Mouse (Mus musculus): ENCODE measurements around the gene Esyt1. TPM values are rescaled to one million over a fixed set of nuclear protein-coding genes. Genes with fewer than 3 reads are reported as not detected.
"Not testable (repeated sequence)": the region's sequence is repeated elsewhere in the genome, so short reads cannot be mapped to it uniquely, and the experiment has no call there.

The Esyt1 gene
- total RNA-seq, 1 experiment from 2014 or later: 158 TPM

DNA sequence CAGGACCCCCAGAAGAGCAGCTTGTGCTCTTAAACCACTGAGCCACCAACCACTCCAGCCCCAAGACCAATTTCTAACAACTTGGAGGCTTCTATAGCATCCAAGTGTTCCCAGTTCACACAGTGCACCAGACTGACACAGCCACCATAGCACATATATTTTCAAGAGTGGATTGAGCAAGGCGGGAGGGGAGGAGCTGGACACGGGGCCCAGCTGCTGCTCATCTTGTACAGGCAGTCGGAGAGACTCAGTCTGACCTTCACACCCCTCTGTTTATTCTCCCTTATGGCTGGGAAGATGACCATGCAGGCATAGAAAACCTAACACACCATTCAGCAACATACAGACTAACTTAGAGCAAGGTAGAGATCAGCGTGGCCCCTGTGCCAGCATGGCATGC, 15.8 kb downstream of the Esyt1 start:
- ATAC-seq (ENCODE audit: extremely low read depth, insufficient number of reproducible peaks, low FRiP score, poor library complexity, severe bottlenecking): no peak

GRCm38 (mm10) chr10:128509203-128509602, 16.5 kb downstream of the Esyt1 start:
- ATAC-seq (ENCODE audit: extremely low read depth, insufficient number of reproducible peaks, low FRiP score, poor library complexity, severe bottlenecking): no peak

DNA sequence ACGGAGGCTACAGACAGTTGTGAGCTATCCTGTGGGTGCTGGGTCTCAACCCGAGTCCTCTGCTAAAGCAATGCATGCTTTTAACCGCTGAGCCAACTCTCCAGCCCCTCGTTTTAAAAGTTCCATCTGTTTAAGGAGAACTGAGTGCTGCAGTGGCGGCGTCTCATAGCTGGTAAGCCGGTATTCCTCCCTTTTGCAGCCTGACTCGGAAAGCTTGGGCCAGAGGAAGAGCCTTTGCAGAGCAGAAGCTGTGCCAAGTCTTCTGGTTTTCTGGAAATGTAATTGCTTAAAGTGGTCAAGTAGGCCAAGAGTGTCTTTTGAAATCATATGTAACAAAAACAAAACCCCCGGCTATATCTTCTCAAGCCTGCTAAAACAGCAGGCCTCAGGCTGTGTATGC, 17.4 kb downstream of the Esyt1 start:
- ATAC-seq (ENCODE audit: extremely low read depth, insufficient number of reproducible peaks, low FRiP score, poor library complexity, severe bottlenecking): no peak

DNA sequence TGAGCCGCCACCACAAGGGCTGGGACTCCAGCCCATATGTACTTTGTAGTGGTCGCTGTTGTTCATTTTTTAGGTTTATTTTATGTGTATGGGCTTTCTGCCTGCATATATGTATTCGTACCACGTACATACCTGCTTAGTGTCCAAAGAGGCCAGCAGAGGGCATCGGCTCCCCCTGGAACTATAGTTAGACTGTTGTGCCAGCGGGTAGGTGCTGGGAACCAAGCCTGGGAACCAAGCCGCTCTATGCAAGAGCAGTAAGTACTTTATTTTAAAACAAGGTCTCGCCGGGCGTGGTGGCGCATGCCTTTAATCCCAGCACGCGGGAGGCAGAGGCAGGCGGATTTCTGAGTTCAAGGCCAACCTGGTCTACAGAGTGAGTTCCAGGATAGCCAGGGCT, 19.7 kb downstream of the Esyt1 start:
- no peak for ATAC-seq (ENCODE audit: extremely low read depth, insufficient number of reproducible peaks, low FRiP score, poor library complexity, severe bottlenecking)

- ATAC-seq (ENCODE audit: extremely low read depth, insufficient number of reproducible peaks, low FRiP score, poor library complexity, severe bottlenecking): not testable (repeated sequence)
Observed at GRCm38 (mm10) chr10:128505371-128505667, 20.4 kb downstream of the Esyt1 start.

DNA sequence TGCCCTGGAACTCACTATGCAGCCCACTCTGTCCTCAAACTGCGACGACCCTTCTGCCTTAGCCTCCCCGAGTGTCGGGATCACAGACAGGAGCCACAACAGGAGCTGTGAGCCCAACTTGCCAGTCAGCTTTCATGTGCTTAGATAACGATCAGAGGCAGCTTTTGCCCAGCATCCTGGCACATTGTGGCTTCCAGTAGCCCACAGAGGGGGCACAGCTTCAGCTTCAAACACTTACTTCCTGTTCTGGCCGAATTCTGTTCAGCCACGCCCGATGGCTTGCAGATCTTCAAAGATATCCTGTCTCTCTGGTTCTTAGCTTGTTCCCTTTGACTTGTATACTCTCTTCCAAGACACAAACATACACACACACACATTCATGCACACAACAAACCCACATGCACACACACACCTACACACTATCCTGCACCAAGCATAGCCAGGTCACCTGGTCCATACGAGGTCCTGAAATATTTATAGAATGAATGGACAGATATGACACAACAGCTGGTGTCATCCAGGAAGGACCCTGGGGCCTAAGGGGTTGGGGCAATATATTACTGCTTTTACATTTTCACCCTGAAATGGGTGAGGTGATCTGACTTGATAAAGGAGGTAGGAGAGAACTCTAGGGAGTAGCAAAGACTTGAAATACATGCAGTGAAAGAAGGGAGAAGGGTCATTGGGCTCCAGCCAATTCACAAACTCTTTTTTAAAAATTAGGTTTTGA, 20.9 kb downstream of the Esyt1 start:
- peak; percentile 64; the same call in 1 of the 2 replicates for ATAC-seq (ENCODE audit: extremely low read depth, insufficient number of reproducible peaks, low FRiP score, poor library complexity, severe bottlenecking)

DNA sequence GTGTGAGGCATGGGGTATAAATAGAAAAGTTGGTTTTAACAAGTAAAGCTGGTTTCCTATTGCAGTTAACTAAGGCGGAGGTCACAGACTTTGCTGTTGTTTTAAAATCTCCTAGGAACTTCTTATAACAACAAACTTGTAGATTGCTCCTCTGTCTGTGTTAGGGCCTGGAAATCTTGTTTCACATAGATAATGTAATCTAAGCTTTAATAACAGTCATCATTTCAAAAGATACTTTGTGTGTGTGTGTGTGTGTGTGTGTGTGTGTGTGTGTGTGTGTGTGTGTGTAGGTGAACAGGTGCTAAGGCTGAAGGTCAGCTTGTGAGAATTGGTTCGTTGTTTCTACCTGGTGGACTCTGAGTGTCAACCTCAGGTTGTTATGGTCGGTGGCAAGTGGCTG, 21.7 kb downstream of the Esyt1 start:
- no peak for ATAC-seq (ENCODE audit: extremely low read depth, insufficient number of reproducible peaks, low FRiP score, poor library complexity, severe bottlenecking)

DNA sequence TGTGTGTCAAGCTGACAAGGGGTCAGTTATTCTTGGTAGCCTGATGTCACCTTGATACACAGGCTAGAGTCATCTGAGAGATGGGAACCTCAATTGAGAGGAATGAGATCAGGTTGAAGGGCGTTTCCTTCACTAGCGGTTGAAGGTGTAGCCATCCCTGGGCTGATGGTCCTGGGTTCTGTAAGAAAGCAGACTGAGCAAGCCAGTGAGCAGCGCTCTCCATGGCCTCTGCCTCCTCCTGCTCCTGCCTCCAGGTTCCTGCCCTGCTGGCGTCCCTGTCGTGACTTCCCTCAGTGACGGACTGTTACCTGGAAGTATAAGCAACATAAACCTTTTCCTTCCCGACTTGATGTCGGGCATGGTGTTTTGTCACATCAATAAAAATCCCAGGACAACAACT, 22.1 kb downstream of the Esyt1 start:
- no peak for ATAC-seq (ENCODE audit: extremely low read depth, insufficient number of reproducible peaks, low FRiP score, poor library complexity, severe bottlenecking)

GRCm38 (mm10) chr10:128502341-128502740, 23.3 kb downstream of the Esyt1 start:
- ATAC-seq (ENCODE audit: extremely low read depth, insufficient number of reproducible peaks, low FRiP score, poor library complexity, severe bottlenecking): no peak

GRCm38 (mm10) chr10:128499116-128499671, 26.5 kb downstream of the Esyt1 start:
- no peak for ATAC-seq (ENCODE audit: extremely low read depth, insufficient number of reproducible peaks, low FRiP score, poor library complexity, severe bottlenecking)

DNA sequence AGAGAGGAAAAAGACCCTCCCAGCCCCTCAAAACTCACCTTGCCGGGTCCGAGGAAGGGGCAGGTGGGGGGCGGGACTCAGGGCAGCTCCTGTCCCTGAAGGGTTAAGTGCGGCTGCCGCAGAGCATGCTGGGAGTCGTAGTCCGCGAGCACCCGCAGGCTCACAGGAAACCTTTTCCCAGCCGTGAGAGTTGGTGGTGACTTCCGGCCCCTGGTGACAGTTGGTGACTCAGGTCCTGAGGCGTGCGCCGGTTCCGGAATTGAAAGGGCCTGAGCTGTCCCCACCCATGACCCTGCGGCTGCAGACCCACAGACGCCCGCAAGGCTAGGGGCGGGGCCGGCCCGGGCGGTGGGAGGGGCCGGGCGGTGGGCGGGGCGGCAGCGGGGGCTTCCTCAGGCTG, 27.1 kb downstream of the Esyt1 start, which contains the start of gene Myl6b:
Myl6b (minus strand) TSS at position 96 of the 400 bp plus-strand sequence.
- peak; percentile 87 for ATAC-seq (ENCODE audit: extremely low read depth, insufficient number of reproducible peaks, low FRiP score, poor library complexity, severe bottlenecking)

DNA sequence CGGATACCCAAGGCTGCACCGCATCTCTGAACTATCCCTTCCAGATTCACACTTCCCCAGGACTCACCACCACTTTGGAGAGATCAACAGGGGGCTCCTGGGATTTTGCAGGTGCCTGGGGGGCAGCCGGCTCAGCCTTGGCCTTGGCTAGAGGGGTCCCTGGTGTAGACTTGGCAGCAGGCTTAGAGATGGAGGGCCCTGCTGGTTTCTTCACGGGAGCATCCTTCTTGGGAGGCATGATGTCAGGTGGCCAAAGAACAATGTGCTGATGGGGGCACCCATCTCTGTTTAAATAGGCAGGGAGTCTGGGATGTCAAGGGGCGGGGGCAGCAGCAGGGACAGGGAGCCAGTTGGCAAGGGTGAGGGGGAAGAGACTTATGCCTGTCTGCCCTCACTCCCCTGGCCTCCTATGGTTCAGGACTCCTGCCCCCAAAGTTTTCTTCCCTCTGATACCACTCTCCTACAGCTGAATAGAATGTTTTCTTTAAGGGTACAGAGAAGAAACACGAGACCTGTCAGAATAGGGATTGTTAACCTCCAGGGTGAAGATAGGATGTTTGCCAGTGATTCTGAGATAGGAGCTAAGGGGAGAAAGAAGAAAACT, 28.4 kb downstream of the Esyt1 start:
- no peak for ATAC-seq (ENCODE audit: extremely low read depth, insufficient number of reproducible peaks, low FRiP score, poor library complexity, severe bottlenecking)

- no peak for ATAC-seq (ENCODE audit: extremely low read depth, insufficient number of reproducible peaks, low FRiP score, poor library complexity, severe bottlenecking)
Observed at GRCm38 (mm10) chr10:128496509-128497077, 29.1 kb downstream of the Esyt1 start.

- no peak for ATAC-seq (ENCODE audit: extremely low read depth, insufficient number of reproducible peaks, low FRiP score, poor library complexity, severe bottlenecking)
Observed at GRCm38 (mm10) chr10:128495903-128496302, 29.8 kb downstream of the Esyt1 start.

GRCm38 (mm10) chr10:128495270-128495669, 30.4 kb downstream of the Esyt1 start:
- ATAC-seq (ENCODE audit: extremely low read depth, insufficient number of reproducible peaks, low FRiP score, poor library complexity, severe bottlenecking): no peak

- no peak for ATAC-seq (ENCODE audit: extremely low read depth, insufficient number of reproducible peaks, low FRiP score, poor library complexity, severe bottlenecking)
Observed at GRCm38 (mm10) chr10:128494667-128495245, 30.9 kb downstream of the Esyt1 start.

- ATAC-seq (ENCODE audit: extremely low read depth, insufficient number of reproducible peaks, low FRiP score, poor library complexity, severe bottlenecking): peak; percentile 78
Observed at GRCm38 (mm10) chr10:128493695-128494666, 31.7 kb downstream of the Esyt1 start, which contains the start of gene Myl6. TSS of gene Myl6 (minus strand) at chr10:128494145.

- ATAC-seq (ENCODE audit: extremely low read depth, insufficient number of reproducible peaks, low FRiP score, poor library complexity, severe bottlenecking): no peak
Observed at GRCm38 (mm10) chr10:128493319-128493694, 32.4 kb downstream of the Esyt1 start.

Data from neutrophil, adult 5-6 weeks (primary cell).